Mouse (Mus musculus) midbrain, embryonic 10.5 days (tissue): ENCODE results near the gene Barx1. TPM values are rescaled to one million over a fixed set of nuclear protein-coding genes. Genes with fewer than 3 reads are reported as not detected.

Experiments used
- DNase-seq: peaks from one replicate; pipeline ENCODE4 v3.0.0-alpha.2; 2017; ENCODE audit warnings: low spot score
- H3K27ac ChIP-seq: fragments of 300-500 bp; sonication (generic); replicated peaks from 2 replicates; pipeline ENCODE4 v1.5.1; 2016; ENCODE audit warnings: mild to moderate bottlenecking
- H3K27me3 ChIP-seq: fragments of 300-500 bp; sonication (generic); 2 replicates; pipeline ENCODE4 v1.6.1; 2016; ENCODE audit warnings: low read depth, mild to moderate bottlenecking; ENCODE audit not compliant: poor library complexity, severe bottlenecking
- H3K36me3 ChIP-seq: fragments of 300-500 bp; sonication (generic); 2 replicates; pipeline ENCODE4 v1.6.1; 2016; ENCODE audit warnings: mild to moderate bottlenecking, moderate library complexity
- H3K4me1 ChIP-seq: fragments of 300-500 bp; sonication (generic); 2 replicates; pipeline ENCODE4 v1.6.1; 2016
- H3K4me3 ChIP-seq: fragments of 300-500 bp; sonication (generic); 2 replicates; pipeline ENCODE4 v1.5.1; 2016; ENCODE audit warnings: mild to moderate bottlenecking, moderate library complexity
- H3K9me3 ChIP-seq: fragments of 300-500 bp; sonication (generic); replicated peaks from 2 replicates; pipeline ENCODE4 v1.6.1; 2016; ENCODE audit warnings: mild to moderate bottlenecking
- WGBS: fragments of 180-500 bp; shearing (Covaris S2); methylation state at CpG from one replicate; pipeline ENCODE4 v1.1.7; 2016; 5-methylcytosine and 5-hydroxymethylcytosine counted together
- polyA plus RNA-seq: library from polyadenylated mRNA; unstranded; fragments of >200 nt; fragmentation: Nextera tagmentation; extraction: Ambion mirVana; gene quantifications from 2 replicates; pipeline ENCODE4 v1.2.1, GENCODE M21; 2016

Gene Barx1
- polyA plus RNA-seq, 1 experiment from 2014 or later = 0.84 TPM

GRCm38 (mm10) chr13:48663211-48663987, 601 bp downstream of the Barx1 start:
- Histone ChIP-seq H3K27ac (peak overlapping the region; percentile 28; the same call in 1 of the 2 replicates), H3K4me1 (peaks cover 45% of the 10 kb centered on the region)
- under 1% methylated on average over 54 of the region's 54 CpGs for WGBS

GRCm38 (mm10) chr13:48663988-48664339, 1.2 kb downstream of the Barx1 start:
- Histone ChIP-seq H3K36me3 (no peaks in the 10 kb centered on the region), H3K27me3 (peaks cover 100% of the 10 kb centered on the region), H3K4me3 (no peak overlapping the region), H3K4me1 (peaks cover 45% of the 10 kb centered on the region), H3K9me3 (no peaks in the 10 kb centered on the region), H3K27ac (no peak overlapping the region)
- 2% methylated on average over 7 of the region's 7 CpGs for WGBS
- DNase-seq = peak; percentile 57

More at GRCm38 (mm10) chr13:48663211-48663987, 601 bp downstream of the Barx1 start:
- peak; percentile 66 for DNase-seq
- no peaks in the 10 kb centered on the region for H3K9me3 ChIP-seq
- H3K36me3 ChIP-seq = no peaks in the 10 kb centered on the region
- peak overlapping the region; percentile 57 for H3K4me3 ChIP-seq
- peaks cover 100% of the 10 kb centered on the region for H3K27me3 ChIP-seq

- no peaks in the 10 kb centered on the region for H3K9me3 ChIP-seq
- H3K36me3 ChIP-seq = no peaks in the 10 kb centered on the region
- no peak overlapping the region for H3K27ac ChIP-seq
- peak overlapping the region; percentile 32 for H3K4me3 ChIP-seq
- peaks cover 100% of the 10 kb centered on the region for H3K27me3 ChIP-seq
- peaks cover 43% of the 10 kb centered on the region for H3K4me1 ChIP-seq
- peak; percentile 59 for DNase-seq
- WGBS = under 1% methylated on average over 39 of the region's 39 CpGs
Observed at GRCm38 (mm10) chr13:48664916-48665655, 2.3 kb downstream of the Barx1 start.

GRCm38 (mm10) chr13:48665656-48666597, 3.1 kb downstream of the Barx1 start:
- 1% methylated on average over 58 of the region's 58 CpGs for WGBS
- Histone ChIP-seq H3K36me3 (no peaks in the 10 kb centered on the region), H3K4me1 (peaks cover 43% of the 10 kb centered on the region), H3K4me3 (peak overlapping the region; percentile 27; the same call in 1 of the 2 replicates), H3K9me3 (no peaks in the 10 kb centered on the region), H3K27ac (no peak overlapping the region), H3K27me3 (peaks cover 100% of the 10 kb centered on the region)
- peak; percentile 56 for DNase-seq

- Histone ChIP-seq H3K4me3 (no peak overlapping the region), H3K9me3 (no peaks in the 10 kb centered on the region), H3K27ac (no peak overlapping the region), H3K4me1 (peaks cover 45% of the 10 kb centered on the region), H3K27me3 (peaks cover 100% of the 10 kb centered on the region), H3K36me3 (no peaks in the 10 kb centered on the region)
- peak; percentile 23 for DNase-seq
- 4% methylated on average over 4 of the region's 4 CpGs for WGBS
Observed at GRCm38 (mm10) chr13:48667461-48667860, 4.7 kb downstream of the Barx1 start.

- H3K27ac ChIP-seq = no peak overlapping the region
- no peaks in the 10 kb centered on the region for H3K9me3 ChIP-seq
- no peaks in the 10 kb centered on the region for H3K36me3 ChIP-seq
- peak; percentile 36 for DNase-seq
- H3K27me3 ChIP-seq = peaks cover 100% of the 10 kb centered on the region
- 1% methylated on average over 33 of the region's 33 CpGs for WGBS
- peaks cover 39% of the 10 kb centered on the region for H3K4me1 ChIP-seq
- H3K4me3 ChIP-seq = peak overlapping the region; percentile 34
Observed at GRCm38 (mm10) chr13:48668091-48668975, 5.5 kb downstream of the Barx1 start.

GRCm38 (mm10) chr13:48668976-48669534, 6.3 kb downstream of the Barx1 start:
- H3K9me3 ChIP-seq = no peaks in the 10 kb centered on the region
- H3K36me3 ChIP-seq = no peaks in the 10 kb centered on the region
- under 1% methylated on average over 34 of the region's 34 CpGs for WGBS
- no peak overlapping the region for H3K27ac ChIP-seq
- peak overlapping the region; percentile 34 for H3K4me3 ChIP-seq
- H3K27me3 ChIP-seq = peaks cover 100% of the 10 kb centered on the region
- H3K4me1 ChIP-seq = peaks cover 38% of the 10 kb centered on the region
- peak; percentile 57 for DNase-seq

GRCm38 (mm10) chr13:48672312-48672840, 9.6 kb downstream of the Barx1 start:
- WGBS = under 1% methylated on average over 24 of the region's 24 CpGs
- Histone ChIP-seq H3K4me3 (peak overlapping the region; percentile 31), H3K9me3 (no peaks in the 10 kb centered on the region), H3K27me3 (peaks cover 95% of the 10 kb centered on the region), H3K4me1 (peaks cover 20% of the 10 kb centered on the region), H3K27ac (no peak overlapping the region), H3K36me3 (no peaks in the 10 kb centered on the region)
- no peak for DNase-seq

- H3K9me3 ChIP-seq = no peaks in the 10 kb centered on the region
- WGBS = 89% methylated on average over 5 of the region's 5 CpGs
- DNase-seq = no peak
- peaks cover 86% of the 10 kb centered on the region for H3K27me3 ChIP-seq
- peaks cover 8% of the 10 kb centered on the region for H3K4me1 ChIP-seq
- no peak overlapping the region for H3K27ac ChIP-seq
- H3K4me3 ChIP-seq = no peak overlapping the region
- no peaks in the 10 kb centered on the region for H3K36me3 ChIP-seq
Observed at GRCm38 (mm10) chr13:48674609-48675008, 11.8 kb downstream of the Barx1 start.

GRCm38 (mm10) chr13:48679351-48679750, 16.6 kb downstream of the Barx1 start:
- DNase-seq = no peak
- no peaks in the 10 kb centered on the region for H3K9me3 ChIP-seq
- 41% methylated on average over 1 of the region's 1 CpGs for WGBS
- no peaks in the 10 kb centered on the region for H3K4me1 ChIP-seq
- H3K27me3 ChIP-seq = peaks cover 53% of the 10 kb centered on the region
- H3K27ac ChIP-seq = no peak overlapping the region
- H3K36me3 ChIP-seq = no peaks in the 10 kb centered on the region
- no peak overlapping the region for H3K4me3 ChIP-seq

- 48% methylated on average over 5 of the region's 5 CpGs for WGBS
- no peaks in the 10 kb centered on the region for H3K36me3 ChIP-seq
- peaks cover 6% of the 10 kb centered on the region for H3K4me1 ChIP-seq
- H3K27me3 ChIP-seq = peaks cover 6% of the 10 kb centered on the region
- no peak for DNase-seq
- 0 out of 2 replicates have a peak overlapping the region, but pooled peaks have one; percentile 39 for H3K27ac ChIP-seq
- peaks cover 12% of the 10 kb centered on the region; the same call in 1 of the 2 replicates for H3K9me3 ChIP-seq
- no peak overlapping the region for H3K4me3 ChIP-seq
Observed at GRCm38 (mm10) chr13:48686666-48687065, 23.9 kb downstream of the Barx1 start.
